Mouse (Mus musculus) cerebellum, adult 11-12 months (tissue): Measurements from ENCODE around the gene Pappa.

Experiments used
- DNase-seq: peaks from one replicate; pipeline ENCODE4 v3.0.0; 2022

Gene Pappa

DNA sequence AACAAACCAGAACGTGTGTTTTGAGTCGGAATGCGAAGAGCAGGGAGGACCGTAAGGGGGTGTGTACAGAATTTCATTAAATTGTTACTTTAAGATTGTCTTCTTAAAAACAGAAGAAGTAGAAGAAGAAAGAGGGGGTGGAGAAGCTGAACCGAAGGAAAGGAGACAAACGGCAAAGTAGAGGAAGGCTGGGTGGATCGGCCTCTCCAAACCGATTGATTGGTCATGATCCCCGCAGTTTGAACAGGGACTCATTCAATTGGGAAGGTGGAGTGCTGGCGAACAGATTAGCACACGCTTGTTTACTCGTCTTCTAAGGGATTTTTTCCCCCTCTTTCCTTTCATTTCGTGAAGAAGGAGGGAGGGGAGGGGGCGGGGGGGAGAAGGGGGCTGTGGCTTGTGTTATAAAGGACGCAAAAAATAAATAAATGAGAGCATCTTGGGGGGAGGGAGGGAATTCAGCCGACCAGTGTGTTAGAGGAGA lies at the start of gene Pappa:
Gene Pappa, plus strand, starts transcription at position 434 of the 484 bp plus-strand sequence.
- no peak for DNase-seq

DNA sequence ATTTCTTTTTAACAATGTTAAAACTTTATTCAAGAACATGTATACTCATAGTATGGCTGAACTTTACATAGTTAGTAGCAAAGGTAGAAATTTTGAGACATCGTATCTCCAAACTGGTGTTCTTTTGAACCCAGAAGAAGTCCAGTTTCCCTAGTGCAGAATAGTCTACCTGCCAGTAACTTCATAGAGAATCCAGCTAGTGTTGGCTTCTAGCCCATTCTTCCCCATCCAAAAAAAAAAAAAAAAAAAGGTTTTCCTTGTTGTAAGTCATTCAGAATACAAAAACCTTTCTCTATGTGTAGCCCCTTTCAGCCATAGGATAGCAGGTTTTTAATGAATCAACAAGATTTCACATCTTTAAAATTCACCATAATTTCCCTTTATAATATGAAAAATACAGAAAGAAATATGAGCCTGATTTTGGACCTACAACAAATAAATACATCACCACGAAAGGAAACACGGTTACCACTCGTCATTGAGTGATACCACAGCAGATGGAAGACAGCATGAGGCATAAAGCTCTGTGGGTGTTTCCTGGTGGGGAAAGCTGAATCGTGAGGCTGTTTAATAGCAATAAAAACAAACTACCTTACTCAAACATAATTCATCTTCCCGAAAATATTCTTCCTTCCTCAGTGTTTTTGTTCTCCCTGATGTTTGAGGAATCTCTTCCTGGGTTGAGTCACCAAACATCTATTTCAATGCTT lies 45.9 kb upstream of the Pappa start:
- peak; percentile 25 for DNase-seq

DNA sequence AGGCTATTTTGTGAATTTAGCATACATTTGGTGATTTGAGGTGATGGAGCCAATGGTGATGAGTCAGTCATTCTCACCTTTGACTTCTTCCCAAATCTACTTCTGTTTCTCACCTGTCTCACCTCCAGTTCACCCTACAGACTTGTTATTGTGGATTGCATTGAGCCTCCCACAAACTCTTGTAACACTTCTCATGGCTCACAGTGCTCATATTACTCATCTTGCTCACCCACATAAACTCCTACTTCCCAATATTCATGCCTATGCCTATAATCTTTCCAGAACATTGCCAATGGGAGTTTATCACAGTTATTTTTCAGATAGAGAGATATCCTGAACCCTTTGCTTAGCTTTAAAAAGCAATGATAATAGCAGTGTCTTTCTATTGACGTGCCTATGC lies 37.1 kb upstream of the Pappa start:
- DNase-seq = no peak

DNA sequence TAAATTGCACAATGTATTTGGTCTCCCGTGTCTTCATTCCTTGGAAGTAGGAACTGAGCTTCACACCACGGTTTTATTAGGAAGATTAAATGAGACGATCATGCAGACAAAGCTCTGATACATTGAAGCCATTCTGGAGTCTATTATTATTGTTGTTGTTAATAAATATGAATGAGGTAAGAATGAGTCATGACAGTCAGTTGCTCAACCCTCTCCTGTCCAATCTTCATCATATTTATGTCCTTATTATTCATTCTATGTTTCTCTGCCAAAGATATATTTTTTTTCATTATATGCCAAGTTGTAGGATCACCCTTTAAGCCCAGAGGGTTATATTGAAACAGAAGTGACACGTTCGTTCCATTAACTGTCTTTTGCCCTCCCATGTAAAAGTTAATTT lies 36.4 kb upstream of the Pappa start:
- DNase-seq = no peak

DNA sequence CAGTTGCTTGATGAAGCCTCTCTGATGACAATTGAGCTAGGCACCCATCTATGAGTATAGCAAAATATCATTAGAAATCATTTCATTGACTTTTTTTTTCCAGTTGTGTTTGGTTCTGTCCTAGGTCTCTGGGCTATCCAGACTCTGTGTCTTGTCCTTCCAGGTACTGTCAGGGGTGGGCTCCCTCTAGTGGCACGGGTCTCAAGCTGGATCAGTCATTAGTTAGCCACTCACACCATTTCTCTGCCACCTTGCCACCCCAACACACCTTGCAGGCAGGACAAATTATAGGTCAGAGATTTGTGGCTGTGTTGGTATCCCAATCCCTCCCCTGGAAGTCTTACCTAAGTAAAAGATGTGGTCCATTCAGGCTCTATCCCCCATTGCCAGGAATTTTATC lies 31.8 kb upstream of the Pappa start:
- no peak for DNase-seq

DNA sequence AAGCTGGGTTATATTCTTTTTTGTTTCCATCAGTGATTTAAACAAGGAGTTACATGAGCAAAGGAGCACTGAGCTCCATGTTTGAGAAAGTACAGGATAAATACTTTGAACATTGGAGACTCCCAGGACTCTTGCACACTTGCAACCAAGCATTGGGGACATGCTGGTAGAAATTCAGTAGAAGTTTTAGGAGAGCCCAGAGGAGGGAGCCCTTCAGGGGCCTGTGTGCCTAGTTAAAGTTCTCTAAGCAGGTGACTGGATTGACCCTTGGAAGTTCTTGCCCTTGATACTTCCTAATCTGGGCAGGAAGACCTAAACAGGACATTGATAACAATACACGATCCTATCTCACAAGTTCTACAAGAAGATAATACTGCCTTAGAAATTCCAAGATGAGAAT lies 3.6 kb upstream of the Pappa start:
- DNase-seq = no peak

DNA sequence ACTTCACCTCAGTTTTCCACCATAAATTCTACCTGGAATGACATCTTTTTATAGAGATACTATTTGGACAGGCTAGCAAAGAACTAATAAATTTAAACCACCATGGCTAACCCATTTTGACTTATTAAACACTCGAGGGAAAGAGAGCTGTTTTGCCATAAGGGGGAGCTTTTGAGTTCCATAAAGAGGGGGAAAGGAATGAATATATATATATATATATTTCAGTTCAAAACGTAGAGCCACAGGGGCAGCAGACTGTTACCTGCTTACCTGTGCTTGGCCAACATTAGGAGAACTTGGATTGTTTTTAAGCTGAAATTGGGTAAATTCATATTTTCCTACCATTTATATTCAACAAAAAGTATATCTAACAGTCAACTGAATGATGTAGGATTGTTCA lies 1.1 kb upstream of the Pappa start:
- DNase-seq = no peak

DNA sequence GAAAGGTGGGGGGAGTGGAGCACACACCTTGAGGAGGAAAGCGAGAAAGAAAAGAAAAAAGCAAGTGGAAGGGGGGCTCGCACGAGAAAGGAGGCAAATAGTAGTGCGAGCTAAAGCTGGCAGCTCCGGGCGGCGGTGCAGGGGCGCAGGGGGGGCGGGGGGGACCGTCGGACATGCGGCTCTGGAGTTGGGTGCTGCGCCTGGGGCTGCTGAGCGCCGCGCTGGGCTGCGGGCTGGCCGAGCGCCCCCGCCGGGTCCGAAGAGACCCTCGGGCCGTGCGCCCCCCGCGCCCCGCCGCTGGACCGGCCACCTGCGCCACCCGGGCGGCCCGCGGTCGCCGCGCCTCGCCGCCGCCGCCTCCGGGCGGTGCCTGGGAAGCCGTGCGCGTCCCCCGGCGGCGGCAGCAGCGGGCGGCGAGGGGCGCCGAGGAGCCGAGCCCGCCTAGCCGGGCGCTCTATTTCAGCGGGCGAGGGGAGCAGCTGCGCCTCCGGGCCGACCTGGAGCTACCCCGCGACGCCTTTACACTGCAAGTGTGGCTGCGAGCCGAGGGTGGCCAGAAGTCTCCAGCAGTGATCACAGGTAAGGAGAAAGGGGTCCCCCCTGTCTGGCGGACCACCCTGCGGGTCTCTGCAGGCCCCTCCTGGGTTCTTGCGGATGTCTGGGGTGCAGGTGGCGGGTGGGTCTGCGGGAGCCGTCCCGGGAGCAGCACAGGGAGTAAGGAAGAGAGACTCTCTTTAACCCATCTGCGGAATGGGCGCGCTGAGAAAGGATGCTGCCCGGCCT lies 586 bp downstream of the Pappa start:
- DNase-seq = peak; percentile 38

DNA sequence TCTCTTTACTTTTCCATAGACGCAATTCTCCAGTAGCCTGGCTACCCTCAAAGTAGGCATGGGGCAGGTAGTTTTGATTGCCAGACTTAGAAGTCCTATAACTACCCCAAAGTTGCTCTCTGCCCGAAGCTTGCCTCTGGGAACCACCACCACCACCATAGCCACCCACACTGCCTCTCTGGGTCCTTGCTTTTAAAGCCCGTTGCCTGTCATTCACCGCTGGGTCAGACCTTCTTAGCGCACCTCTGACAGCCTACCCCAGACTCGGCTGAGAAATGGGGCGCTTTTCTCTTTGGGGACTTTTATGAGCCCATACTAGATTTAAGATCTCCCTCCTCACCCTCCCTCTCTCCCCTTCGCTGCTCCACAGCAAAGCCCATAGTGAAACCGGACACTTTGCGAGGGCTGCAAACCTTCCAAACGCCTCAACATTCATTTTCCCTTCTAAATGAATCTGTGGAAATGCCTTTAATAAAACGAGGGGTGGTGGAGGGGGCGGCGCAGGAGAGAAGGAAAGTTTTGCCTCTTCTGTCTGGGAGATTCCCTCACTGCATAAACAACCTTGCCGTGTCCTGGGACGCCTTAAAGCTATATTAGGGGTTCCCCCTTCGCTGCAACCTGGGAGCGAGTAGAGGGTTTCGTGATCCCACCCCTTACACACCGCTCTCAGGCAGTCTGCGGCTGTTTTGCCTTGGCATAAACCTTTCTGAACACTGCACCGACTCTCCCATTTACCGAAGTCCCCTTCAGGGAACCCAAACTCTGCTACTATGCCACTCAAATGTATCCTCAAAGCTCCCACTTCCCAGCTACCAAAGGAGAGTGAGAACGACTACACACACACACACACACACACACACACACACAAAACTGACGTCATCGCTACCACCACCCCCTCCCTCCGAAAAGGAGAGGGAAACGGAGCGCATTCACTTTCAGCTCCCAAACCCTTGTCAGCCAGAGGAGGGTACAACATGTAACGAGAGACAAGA lies 1.7 kb downstream of the Pappa start:
- peak; percentile 57 for DNase-seq

DNA sequence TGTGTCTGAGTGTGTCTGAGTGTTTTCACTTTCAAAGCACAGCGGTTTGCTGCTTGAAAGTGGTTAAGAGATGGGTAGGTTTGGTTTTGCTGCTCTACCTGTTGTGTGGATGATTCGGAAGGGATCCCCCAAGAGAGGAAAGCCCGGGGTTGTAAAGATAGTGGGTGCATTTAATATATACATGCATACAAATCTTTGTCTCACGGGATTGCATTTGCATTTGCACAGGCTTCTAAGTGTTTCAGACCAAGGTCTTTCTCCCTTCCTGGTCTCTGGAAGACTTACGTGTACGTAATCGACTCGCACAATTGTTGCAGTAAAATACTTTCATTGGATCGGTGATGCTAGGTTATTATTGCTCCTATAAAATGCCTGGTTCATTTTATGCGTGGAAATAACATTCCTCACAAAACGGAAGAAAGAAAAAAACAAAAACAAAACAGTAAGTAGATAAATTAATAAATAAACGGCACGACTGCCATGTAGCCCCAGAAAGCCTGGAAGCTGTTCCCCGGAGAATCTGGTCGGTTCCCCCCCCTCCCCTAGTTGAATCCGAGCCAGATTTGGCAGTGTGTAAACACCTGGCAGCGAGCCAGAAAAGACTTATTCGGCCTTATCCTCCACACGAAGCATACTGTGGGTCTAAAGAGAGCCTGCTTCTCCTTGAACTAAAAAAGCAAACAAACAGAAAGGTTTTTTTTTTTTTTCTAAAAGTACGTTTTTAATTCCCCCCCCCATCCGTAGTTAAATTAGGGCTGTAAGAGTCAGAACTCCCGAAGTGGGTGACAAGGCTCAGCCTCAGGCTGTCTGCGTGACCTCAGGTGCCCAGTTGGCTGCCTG lies 2.7 kb downstream of the Pappa start:
- DNase-seq = peak; percentile 18

DNA sequence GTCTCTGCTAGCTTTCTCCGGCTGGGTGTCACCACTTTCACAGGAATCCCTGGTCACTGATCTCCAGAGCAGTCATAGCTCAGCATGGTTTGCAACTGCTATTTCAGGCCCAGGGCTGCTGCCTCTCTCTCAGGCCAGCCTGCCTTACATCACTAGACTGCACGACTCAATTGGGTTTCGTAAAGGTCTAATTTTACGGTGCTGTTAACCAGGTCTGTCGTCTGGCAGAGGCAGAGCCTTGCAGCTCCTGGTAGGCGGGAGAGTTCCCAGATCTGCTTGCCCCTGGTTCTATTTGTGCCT lies 3.3 kb downstream of the Pappa start:
- DNase-seq = peak; percentile 70

DNA sequence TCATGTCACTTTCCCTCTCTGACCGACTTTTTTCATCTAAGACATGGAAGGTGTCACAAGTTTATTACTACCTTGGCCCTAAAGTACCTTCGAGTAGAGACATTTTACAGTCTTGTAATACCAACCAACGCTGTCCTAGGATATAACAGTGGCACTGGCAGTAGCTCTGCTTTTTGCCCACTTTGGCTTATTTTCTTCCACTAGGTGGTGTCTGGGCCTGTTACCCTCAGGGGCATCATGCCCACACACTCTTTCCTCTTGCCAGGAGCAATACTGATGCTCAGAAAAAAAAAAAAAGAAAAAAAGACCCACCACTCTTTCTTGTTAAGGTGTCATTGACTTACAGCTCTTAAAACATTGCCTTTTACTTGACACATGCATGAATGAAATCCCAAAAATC lies 8.7 kb downstream of the Pappa start:
- DNase-seq = no peak

DNA sequence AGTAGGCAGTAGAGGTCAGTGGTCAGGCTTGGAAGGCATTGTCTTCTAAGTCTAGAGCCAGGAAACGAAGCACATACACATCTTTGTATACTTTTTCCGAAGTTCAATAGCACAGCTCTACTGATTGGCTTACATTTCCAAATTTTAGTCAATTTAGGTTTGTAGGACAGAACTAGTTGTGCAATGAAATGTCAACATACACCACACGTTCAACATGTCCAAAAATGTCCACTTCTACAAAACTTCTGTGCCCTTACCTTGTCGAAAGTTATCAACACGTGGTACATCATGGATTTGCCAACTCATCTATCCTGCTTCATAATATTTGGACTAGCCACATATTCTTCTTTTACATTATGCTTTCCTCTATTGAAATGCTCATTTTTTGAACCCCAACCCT lies 10.4 kb downstream of the Pappa start:
- DNase-seq = no peak

DNA sequence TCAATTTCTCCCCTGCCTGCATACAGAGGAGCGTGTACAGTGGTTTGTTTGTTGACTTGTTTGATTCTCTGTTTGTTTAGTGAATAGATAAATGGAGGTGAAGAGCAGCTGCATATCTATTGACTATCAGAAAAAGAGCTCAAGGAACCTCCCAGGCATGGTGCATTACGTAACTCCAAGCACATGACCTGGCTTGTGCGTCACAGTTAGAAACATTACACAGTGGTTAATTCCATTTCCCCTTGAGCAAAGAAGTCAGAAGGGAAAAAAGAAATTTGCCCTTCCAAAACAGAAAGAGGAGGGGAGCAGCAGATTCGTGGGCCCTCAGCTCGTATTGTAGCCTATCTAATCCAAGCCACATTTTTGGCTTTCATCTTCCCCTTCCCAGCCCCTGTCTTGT lies 11.1 kb downstream of the Pappa start:
- no peak for DNase-seq

DNA sequence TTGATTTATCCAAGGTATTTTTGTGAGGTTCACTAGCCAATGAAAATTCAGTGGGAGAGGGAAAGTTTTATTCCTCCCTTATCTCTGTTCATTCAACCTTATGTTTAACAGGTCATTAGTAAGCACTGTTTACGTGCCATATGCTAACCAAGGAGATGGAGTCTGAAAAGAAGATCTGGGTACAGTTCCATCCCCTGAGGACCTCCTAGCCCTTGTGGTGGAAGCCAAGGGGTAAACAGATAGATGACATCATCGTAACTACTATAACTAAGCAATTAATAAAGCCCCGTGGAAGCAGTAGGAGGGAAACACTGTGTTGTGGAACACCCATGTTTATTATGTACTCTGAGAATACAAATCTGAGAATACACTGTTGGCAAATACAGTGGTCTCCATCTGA lies 12.6 kb downstream of the Pappa start:
- DNase-seq = no peak

DNA sequence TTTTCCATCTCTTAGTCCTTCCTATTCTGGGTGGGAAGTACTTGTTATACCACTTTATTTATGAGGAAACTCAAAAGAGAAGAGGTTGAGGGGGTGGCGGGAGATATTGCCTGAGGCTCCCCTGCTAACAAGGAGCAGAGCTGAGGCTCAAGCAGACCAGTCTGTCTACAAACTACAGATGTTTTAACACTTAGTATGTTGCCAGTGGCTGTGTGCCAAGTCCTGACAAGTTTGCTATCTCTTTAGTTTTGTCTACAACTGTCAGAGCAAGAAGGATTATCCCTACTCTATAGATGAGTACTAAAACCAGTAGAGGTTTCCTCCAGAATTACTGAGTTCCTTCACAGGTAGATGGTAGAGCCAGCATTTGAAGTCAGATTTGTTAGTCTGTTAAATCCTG lies 23.0 kb downstream of the Pappa start:
- no peak for DNase-seq

DNA sequence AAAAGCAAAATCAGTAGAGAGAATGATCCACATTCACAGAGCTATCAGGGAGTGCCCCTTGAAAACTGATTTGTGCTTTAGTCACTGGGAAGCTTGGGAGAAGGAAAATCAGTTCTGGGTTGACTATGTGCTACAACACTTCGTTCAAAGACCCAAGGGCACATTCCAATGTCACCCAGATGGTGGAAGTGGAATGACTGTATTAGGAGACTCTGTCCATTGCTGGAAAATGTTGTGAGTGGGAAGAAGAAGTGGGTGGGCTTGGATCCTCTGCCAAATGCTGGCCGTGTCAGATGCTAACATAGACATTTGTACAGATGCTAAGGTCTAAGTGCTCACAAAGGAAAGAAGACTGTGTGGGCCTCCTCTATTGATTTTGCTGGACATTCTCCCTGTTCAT lies 29.6 kb downstream of the Pappa start:
- no peak for DNase-seq

DNA sequence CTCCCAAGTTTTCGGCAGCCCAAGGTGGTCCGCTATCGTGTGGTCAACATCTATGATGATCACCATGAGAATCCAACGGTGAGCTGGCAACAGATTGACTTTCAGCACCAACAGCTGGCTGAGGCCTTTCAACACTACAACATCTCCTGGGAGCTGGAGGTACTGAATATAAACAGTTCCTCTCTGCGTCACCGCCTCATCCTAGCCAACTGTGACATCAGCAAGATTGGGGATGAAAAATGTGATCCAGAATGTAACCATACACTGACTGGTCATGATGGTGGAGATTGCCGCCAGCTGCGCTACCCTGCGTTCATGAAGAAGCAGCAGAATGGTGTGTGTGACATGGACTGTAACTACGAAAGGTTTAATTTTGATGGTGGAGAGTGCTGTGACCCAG lies 32.3 kb downstream of the Pappa start:
- DNase-seq = no peak

DNA sequence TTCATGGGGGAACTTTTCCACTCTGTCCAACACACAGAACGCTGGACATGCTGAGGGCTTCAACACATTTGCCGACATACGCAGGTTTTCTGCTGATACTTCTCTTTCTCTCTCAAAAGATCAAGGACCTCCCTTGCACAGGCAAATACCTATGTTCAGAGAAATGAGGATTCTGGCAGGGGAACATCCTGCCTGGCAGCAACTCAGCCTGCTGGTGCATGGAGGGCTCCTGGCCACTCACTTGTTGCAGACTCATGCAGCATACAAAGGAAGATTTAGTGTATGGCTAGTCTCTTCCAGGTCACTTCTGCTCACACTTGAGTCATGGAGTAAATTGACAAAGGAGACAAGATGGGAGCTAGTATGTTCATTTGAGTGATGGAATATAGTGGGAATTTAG lies 34.7 kb downstream of the Pappa start:
- DNase-seq = peak; percentile 33

DNA sequence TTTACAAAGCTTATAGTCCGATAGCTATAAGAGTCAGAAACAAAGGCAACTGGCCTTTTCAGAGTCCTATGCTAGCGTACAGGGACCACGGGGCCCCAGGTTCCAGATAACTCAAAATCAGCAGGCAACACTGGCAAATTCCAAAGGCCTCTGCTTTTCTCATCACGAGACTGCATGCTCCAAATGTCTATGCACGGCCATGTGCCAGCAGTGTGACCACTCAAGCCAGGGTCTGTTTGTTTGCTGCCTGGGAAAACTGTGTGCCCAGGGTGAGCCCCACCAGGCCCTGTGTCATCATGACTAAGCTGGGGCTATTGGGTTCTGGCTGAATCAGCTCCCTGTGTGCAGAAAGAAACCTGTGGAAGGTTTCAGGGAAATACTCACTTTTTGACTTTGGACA lies 35.5 kb downstream of the Pappa start:
- no peak for DNase-seq

DNA sequence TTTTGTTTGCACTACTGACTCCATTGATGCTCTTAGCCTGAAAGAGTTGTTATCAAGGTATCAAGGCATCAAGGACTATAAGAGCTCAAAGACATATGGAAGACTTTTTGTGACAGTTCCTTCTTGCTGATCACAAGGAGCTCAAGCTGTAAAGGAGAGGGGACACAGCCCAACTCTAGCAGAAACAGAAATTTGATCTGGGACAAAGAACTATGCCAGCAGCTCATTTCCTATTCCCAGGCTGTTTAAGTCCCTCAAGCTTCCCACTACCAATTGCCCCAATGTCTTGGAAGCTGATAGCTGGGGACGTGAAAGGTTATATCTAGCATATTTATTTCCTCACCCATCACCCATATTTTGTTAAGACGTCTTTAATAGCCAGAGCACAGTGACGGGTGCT lies 39.7 kb downstream of the Pappa start:
- no peak for DNase-seq

DNA sequence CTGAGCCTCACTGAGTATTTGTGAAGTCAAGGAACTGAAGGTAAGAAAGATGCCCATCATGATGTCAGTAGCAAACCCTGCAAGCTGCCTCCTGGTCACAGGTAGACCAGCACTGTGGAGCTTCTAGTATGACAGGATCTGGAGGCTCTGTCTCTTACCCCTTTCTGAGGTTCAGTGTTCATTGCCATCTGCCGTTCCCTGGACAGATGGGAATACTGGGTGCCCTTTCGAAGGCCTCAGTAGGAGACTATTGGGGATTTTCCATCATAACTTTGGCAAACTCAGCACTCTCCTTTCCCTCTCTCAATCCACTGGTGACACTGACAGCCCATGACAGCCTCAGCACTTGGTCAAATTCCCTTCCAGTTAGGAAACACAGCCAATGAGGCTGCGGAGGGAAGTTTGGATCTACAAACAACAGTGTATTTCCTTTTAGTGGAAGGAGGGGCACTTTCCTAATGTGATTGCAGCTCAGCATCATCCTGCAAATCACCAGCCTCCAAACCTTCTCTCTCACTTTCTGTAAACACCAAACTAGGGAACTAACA lies 42.4 kb downstream of the Pappa start:
- peak; percentile 48 for DNase-seq
